Mouse (Mus musculus): ENCODE results near the gene Dbi. TPM values are rescaled to one million over a fixed set of nuclear protein-coding genes. Genes with fewer than 3 reads are reported as not detected.

The Dbi gene
- polyA plus RNA-seq, 1 experiment, result 468 TPM

- Histone ChIP-seq H3K27me3 (ENCODE audit: control insufficient read depth, insufficient read depth, low read length) (no peaks in the 10 kb centered on the region), H3K4me1 (ENCODE audit: control insufficient read depth, insufficient read depth, insufficient read length, low read length) (peaks cover 12% of the 10 kb centered on the region; the same call in 1 of the 2 replicates), H3K4me3 (ENCODE audit: low read depth, low read length) (no peak overlapping the region), H3K27ac (ENCODE audit: insufficient read depth, low read depth, low read length) (peak overlapping the region; percentile 70), H3K36me3 (ENCODE audit: control insufficient read depth, insufficient read depth, low read length) (no peaks in the 10 kb centered on the region)
- WGBS, result 35% methylated on average over 7 of the region's 7 CpGs
- TF ChIP-seq CTCF (IDR thresholded peaks at IDR 0.05; ENCODE audit: extremely low read depth, insufficient read length, insufficient replicate concordance, low read depth, low read length) (no peak), POLR2A (IDR thresholded peaks at IDR 0.05; ENCODE audit: low read depth, low read length) (no peak)
These were observed 15.3 kb upstream of the Dbi start for GRCm38 (mm10) chr1:120135934-120136786.

GRCm38 (mm10) chr1:120132376-120132775, 11.5 kb upstream of the Dbi start:
- TF ChIP-seq POLR2A (IDR thresholded peaks at IDR 0.05; ENCODE audit: low read depth, low read length), result no peak
- no peak for TF ChIP-seq CTCF (IDR thresholded peaks at IDR 0.05; ENCODE audit: extremely low read depth, insufficient read length, insufficient replicate concordance, low read depth, low read length)
- WGBS, result 91% methylated on average over 1 of the region's 1 CpGs
- H3K36me3 ChIP-seq (ENCODE audit: control insufficient read depth, insufficient read depth, low read length), result no peaks in the 10 kb centered on the region
- H3K27me3 ChIP-seq (ENCODE audit: control insufficient read depth, insufficient read depth, low read length), result no peaks in the 10 kb centered on the region
- peaks cover 8% of the 10 kb centered on the region; the same call in 1 of the 2 replicates for H3K4me1 ChIP-seq (ENCODE audit: control insufficient read depth, insufficient read depth, insufficient read length, low read length)
- H3K4me3 ChIP-seq (ENCODE audit: low read depth, low read length), result no peak overlapping the region
- no peak overlapping the region for H3K27ac ChIP-seq (ENCODE audit: insufficient read depth, low read depth, low read length)

- 28% methylated on average over 9 of the region's 9 CpGs for WGBS
- H3K27me3 ChIP-seq (ENCODE audit: control insufficient read depth, insufficient read depth, low read length), result no peaks in the 10 kb centered on the region
- no peak overlapping the region for H3K4me3 ChIP-seq (ENCODE audit: low read depth, low read length)
- TF ChIP-seq CTCF (IDR thresholded peaks at IDR 0.05; ENCODE audit: extremely low read depth, insufficient read length, insufficient replicate concordance, low read depth, low read length) (no peak), POLR2A (IDR thresholded peaks at IDR 0.05; ENCODE audit: low read depth, low read length) (no peak)
- peak overlapping the region; percentile 82 for H3K27ac ChIP-seq (ENCODE audit: insufficient read depth, low read depth, low read length)
- no peaks in the 10 kb centered on the region for H3K36me3 ChIP-seq (ENCODE audit: control insufficient read depth, insufficient read depth, low read length)
- H3K4me1 ChIP-seq (ENCODE audit: control insufficient read depth, insufficient read depth, insufficient read length, low read length), result peaks cover 32% of the 10 kb centered on the region; the same call in 1 of the 2 replicates
These were observed 5.4 kb upstream of the Dbi start for GRCm38 (mm10) chr1:120126318-120126717.

GRCm38 (mm10) chr1:120125471-120125870, 4.6 kb upstream of the Dbi start:
- 47% methylated on average over 6 of the region's 6 CpGs for WGBS
- peak overlapping the region; percentile 82 for H3K27ac ChIP-seq (ENCODE audit: insufficient read depth, low read depth, low read length)
- H3K4me3 ChIP-seq (ENCODE audit: low read depth, low read length), result no peak overlapping the region
- TF ChIP-seq CTCF (IDR thresholded peaks at IDR 0.05; ENCODE audit: extremely low read depth, insufficient read length, insufficient replicate concordance, low read depth, low read length), result no peak
- TF ChIP-seq POLR2A (IDR thresholded peaks at IDR 0.05; ENCODE audit: low read depth, low read length), result no peak
- H3K36me3 ChIP-seq (ENCODE audit: control insufficient read depth, insufficient read depth, low read length), result no peaks in the 10 kb centered on the region
- no peaks in the 10 kb centered on the region for H3K27me3 ChIP-seq (ENCODE audit: control insufficient read depth, insufficient read depth, low read length)
- H3K4me1 ChIP-seq (ENCODE audit: control insufficient read depth, insufficient read depth, insufficient read length, low read length), result peaks cover 32% of the 10 kb centered on the region; the same call in 1 of the 2 replicates

- Histone ChIP-seq H3K4me1 (ENCODE audit: control insufficient read depth, insufficient read depth, insufficient read length, low read length) (peaks cover 35% of the 10 kb centered on the region; the same call in 1 of the 2 replicates), H3K27me3 (ENCODE audit: control insufficient read depth, insufficient read depth, low read length) (no peaks in the 10 kb centered on the region), H3K27ac (ENCODE audit: insufficient read depth, low read depth, low read length) (peak overlapping the region; percentile 82), H3K4me3 (ENCODE audit: low read depth, low read length) (no peak overlapping the region), H3K36me3 (ENCODE audit: control insufficient read depth, insufficient read depth, low read length) (no peaks in the 10 kb centered on the region)
- TF ChIP-seq POLR2A (IDR thresholded peaks at IDR 0.05; ENCODE audit: low read depth, low read length), result no peak
- no peak for TF ChIP-seq CTCF (IDR thresholded peaks at IDR 0.05; ENCODE audit: extremely low read depth, insufficient read length, insufficient replicate concordance, low read depth, low read length)
- 24% methylated on average over 4 of the region's 4 CpGs for WGBS
These were observed 4.0 kb upstream of the Dbi start for GRCm38 (mm10) chr1:120124839-120125238.

DNA sequence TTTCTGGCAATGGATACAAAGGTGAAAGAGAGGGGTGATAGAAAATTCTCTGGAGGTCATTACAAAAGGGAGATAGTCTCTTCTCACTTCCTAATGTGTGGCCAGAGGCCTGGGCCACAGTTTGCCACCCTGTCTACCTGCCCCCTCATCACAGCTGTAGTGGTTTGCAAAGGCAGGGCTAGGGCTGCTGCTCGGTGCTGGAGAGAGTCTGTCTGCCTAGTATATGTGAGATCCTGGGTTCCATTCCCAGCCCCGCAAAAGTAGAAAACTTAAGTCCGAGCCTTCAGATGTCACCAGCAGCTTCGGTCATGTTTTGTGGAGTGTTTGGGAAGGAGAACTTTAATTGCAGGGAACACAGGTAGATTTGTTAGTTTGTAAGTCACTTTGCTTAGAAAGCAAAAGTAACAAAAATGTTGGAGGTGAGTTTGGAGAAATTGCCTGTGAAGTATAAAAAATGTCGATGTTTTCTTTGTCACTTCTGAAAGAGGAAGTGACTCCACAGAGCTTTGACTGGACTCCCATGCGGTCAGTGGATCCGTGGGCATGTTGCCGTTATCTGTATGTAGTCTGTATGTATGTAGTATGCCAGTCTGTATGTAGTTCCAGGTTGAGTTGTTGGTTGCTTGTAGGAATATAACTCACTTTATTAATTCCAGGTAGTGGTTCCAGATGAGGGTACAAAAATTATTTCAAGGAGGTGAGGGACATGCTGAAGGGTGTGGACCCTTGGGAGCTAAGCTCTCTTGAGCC, 1.9 kb upstream of the Dbi start:
- peak overlapping the region; percentile 91 for H3K27ac ChIP-seq (ENCODE audit: insufficient read depth, low read depth, low read length)
- peaks cover 15% of the 10 kb centered on the region; the same call in 1 of the 2 replicates for H3K36me3 ChIP-seq (ENCODE audit: control insufficient read depth, insufficient read depth, low read length)
- H3K4me3 ChIP-seq (ENCODE audit: low read depth, low read length), result 0 out of 2 replicates have a peak overlapping the region, but pooled peaks have one; percentile 5
- peaks cover 38% of the 10 kb centered on the region; the same call in 1 of the 2 replicates for H3K4me1 ChIP-seq (ENCODE audit: control insufficient read depth, insufficient read depth, insufficient read length, low read length)
- H3K27me3 ChIP-seq (ENCODE audit: control insufficient read depth, insufficient read depth, low read length), result no peaks in the 10 kb centered on the region
- TF ChIP-seq CTCF (IDR thresholded peaks at IDR 0.05; ENCODE audit: extremely low read depth, insufficient read length, insufficient replicate concordance, low read depth, low read length) (no peak), POLR2A (IDR thresholded peaks at IDR 0.05; ENCODE audit: low read depth, low read length) (no peak)
- 58% methylated on average over 8 of the region's 8 CpGs for WGBS

All from small intestine, adult 2 months (tissue).